Mouse (Mus musculus): ENCODE results near the gene Acvr1b. TPM values are rescaled to one million over a fixed set of nuclear protein-coding genes. Genes with fewer than 3 reads are reported as not detected.
A peak's percentile ranks its signal among the peaks of the same experiment; 100 is the strongest.

Acvr1b gene
- polyA plus RNA-seq, 1 experiment, result 3.8 TPM

GRCm38 (mm10) chr15:101172016-101172415 is 1.9 kb upstream of the Acvr1b start:
- H3K27me3 ChIP-seq (ENCODE audit: control insufficient read depth, insufficient read depth, insufficient read length), result peaks cover 13% of the 10 kb centered on the region
- H3K79me2 ChIP-seq (ENCODE audit: control insufficient read depth, insufficient read depth), result no peaks in the 10 kb centered on the region
- no peaks in the 10 kb centered on the region for H3K79me3 ChIP-seq (ENCODE audit: low read depth)
- no peaks in the 10 kb centered on the region for H3K36me3 ChIP-seq (ENCODE audit: control insufficient read depth, insufficient read depth)
- TF ChIP-seq MYOD1 (IDR thresholded peaks at IDR 0.05; ENCODE audit: control insufficient read depth, insufficient read length, low read depth) (no peak), USF1 (IDR thresholded peaks at IDR 0.05; ENCODE audit: low read depth) (no peak), CTCF (IDR thresholded peaks at IDR 0.05; ENCODE audit: control insufficient read depth, insufficient read depth, insufficient read length) (no peak), FOSL1 (IDR thresholded peaks at IDR 0.05; ENCODE audit: insufficient read depth, low read length, poor library complexity, severe bottlenecking) (no peak), MYOG (IDR thresholded peaks at IDR 0.05; ENCODE audit: control insufficient read depth, extremely low read depth, insufficient read length) (no peak), CEBPB (IDR thresholded peaks at IDR 0.05; ENCODE audit: low read depth) (no peak), MAX (IDR thresholded peaks at IDR 0.05) (no peak)
- H3K4me3 ChIP-seq (ENCODE audit: insufficient read depth, poor library complexity, severe bottlenecking), result no peak overlapping the region
- H3ac ChIP-seq (ENCODE audit: control insufficient read depth, insufficient read length, low read depth), result no peak overlapping the region

GRCm38 (mm10) chr15:101174294-101175130 is 645 bp downstream of the Acvr1b start:
- Histone ChIP-seq H3K79me3 (ENCODE audit: low read depth) (no peaks in the 10 kb centered on the region), H3K4me3 (ENCODE audit: insufficient read depth, poor library complexity, severe bottlenecking) (peak overlapping the region; percentile 42), H3ac (ENCODE audit: control insufficient read depth, insufficient read length, low read depth) (peak overlapping the region; percentile 79), H3K36me3 (ENCODE audit: control insufficient read depth, insufficient read depth) (no peaks in the 10 kb centered on the region), H3K79me2 (ENCODE audit: control insufficient read depth, insufficient read depth) (no peaks in the 10 kb centered on the region), H3K27me3 (ENCODE audit: control insufficient read depth, insufficient read depth, insufficient read length) (no peaks in the 10 kb centered on the region)
- no peak for TF ChIP-seq MYOD1 (IDR thresholded peaks at IDR 0.05; ENCODE audit: control insufficient read depth, insufficient read length, low read depth)
- TF ChIP-seq CTCF (IDR thresholded peaks at IDR 0.05; ENCODE audit: control insufficient read depth, insufficient read depth, insufficient read length), result no peak
- no peak for TF ChIP-seq CEBPB (IDR thresholded peaks at IDR 0.05; ENCODE audit: low read depth)
- TF ChIP-seq MAX (IDR thresholded peaks at IDR 0.05), result no peak
- no peak for TF ChIP-seq MYOG (IDR thresholded peaks at IDR 0.05; ENCODE audit: control insufficient read depth, extremely low read depth, insufficient read length)
- TF ChIP-seq FOSL1 (IDR thresholded peaks at IDR 0.05; ENCODE audit: insufficient read depth, low read length, poor library complexity, severe bottlenecking), result no peak
- no peak for TF ChIP-seq USF1 (IDR thresholded peaks at IDR 0.05; ENCODE audit: low read depth)

DNA sequence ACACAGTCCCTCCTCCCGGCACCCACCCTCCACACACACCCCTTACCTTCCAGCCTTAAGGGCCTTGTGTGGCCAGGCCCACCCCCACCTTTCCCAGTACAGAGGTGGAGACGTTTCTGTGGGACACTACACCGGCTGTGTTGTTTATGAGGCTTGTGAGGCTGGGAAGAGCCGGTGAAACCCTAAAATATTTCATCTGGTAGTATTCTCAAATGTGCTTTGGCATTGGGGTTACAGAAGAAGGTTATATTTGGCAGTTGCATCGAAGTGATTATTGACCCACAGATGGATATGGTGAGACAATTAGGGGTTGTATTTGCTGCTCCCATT is 1.2 kb downstream of the Acvr1b start:
- Histone ChIP-seq H3K79me3 (ENCODE audit: low read depth) (no peaks in the 10 kb centered on the region), H3K79me2 (ENCODE audit: control insufficient read depth, insufficient read depth) (no peaks in the 10 kb centered on the region), H3ac (ENCODE audit: control insufficient read depth, insufficient read length, low read depth) (no peak overlapping the region), H3K4me3 (ENCODE audit: insufficient read depth, poor library complexity, severe bottlenecking) (no peak overlapping the region), H3K36me3 (ENCODE audit: control insufficient read depth, insufficient read depth) (no peaks in the 10 kb centered on the region), H3K27me3 (ENCODE audit: control insufficient read depth, insufficient read depth, insufficient read length) (no peaks in the 10 kb centered on the region)
- TF ChIP-seq MYOD1 (IDR thresholded peaks at IDR 0.05; ENCODE audit: control insufficient read depth, insufficient read length, low read depth) (no peak), MYOG (IDR thresholded peaks at IDR 0.05; ENCODE audit: control insufficient read depth, extremely low read depth, insufficient read length) (no peak), FOSL1 (IDR thresholded peaks at IDR 0.05; ENCODE audit: insufficient read depth, low read length, poor library complexity, severe bottlenecking) (no peak), CEBPB (IDR thresholded peaks at IDR 0.05; ENCODE audit: low read depth) (no peak), MAX (IDR thresholded peaks at IDR 0.05) (no peak)

DNA sequence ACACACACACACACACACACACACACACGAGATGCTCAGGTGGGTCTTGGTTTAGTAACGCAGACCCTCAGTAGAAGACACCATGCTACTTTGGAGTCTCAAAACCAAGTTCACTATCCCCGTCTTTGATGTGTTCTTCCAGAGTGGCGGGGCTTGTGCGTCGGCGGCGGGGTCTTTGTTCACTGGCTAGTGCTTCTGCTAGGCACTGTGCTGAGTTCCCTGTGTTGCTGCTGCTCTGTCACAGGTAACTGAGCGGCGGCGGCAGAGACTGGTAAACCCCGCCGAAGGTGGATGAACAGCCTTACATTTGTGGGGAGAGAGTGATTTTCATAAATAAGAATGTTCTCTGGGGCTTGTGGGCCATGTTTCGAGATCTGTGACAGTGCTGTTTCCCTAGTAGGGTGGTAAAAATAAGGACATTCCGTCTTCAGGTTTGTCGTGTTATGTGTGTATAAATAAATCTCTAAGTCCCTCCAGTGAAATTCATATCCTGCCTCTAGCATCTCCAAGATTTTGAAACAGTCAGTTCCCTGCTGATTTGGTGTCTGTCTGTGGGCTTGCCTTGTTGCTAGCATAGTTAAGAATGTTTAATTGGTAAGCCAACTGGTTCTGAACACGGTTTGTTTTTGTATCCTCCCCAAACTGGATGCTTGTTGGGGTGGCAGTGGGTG is 1.9 kb downstream of the Acvr1b start:
- Histone ChIP-seq H3K27me3 (ENCODE audit: control insufficient read depth, insufficient read depth, insufficient read length) (no peaks in the 10 kb centered on the region), H3K79me2 (ENCODE audit: control insufficient read depth, insufficient read depth) (no peaks in the 10 kb centered on the region), H3K4me3 (ENCODE audit: insufficient read depth, poor library complexity, severe bottlenecking) (no peak overlapping the region), H3ac (ENCODE audit: control insufficient read depth, insufficient read length, low read depth) (no peak overlapping the region), H3K36me3 (ENCODE audit: control insufficient read depth, insufficient read depth) (no peaks in the 10 kb centered on the region), H3K79me3 (ENCODE audit: low read depth) (no peaks in the 10 kb centered on the region)
- TF ChIP-seq MYOG (IDR thresholded peaks at IDR 0.05; ENCODE audit: control insufficient read depth, extremely low read depth, insufficient read length), result no peak
- no peak for TF ChIP-seq MYOD1 (IDR thresholded peaks at IDR 0.05; ENCODE audit: control insufficient read depth, insufficient read length, low read depth)
- no peak for TF ChIP-seq FOSL1 (IDR thresholded peaks at IDR 0.05; ENCODE audit: insufficient read depth, low read length, poor library complexity, severe bottlenecking)
- no peak for TF ChIP-seq MAX (IDR thresholded peaks at IDR 0.05)
- no peak for TF ChIP-seq CTCF (IDR thresholded peaks at IDR 0.05; ENCODE audit: control insufficient read depth, insufficient read depth, insufficient read length)
- no peak for TF ChIP-seq CEBPB (IDR thresholded peaks at IDR 0.05; ENCODE audit: low read depth)
- TF ChIP-seq USF1 (IDR thresholded peaks at IDR 0.05; ENCODE audit: low read depth), result no peak

DNA sequence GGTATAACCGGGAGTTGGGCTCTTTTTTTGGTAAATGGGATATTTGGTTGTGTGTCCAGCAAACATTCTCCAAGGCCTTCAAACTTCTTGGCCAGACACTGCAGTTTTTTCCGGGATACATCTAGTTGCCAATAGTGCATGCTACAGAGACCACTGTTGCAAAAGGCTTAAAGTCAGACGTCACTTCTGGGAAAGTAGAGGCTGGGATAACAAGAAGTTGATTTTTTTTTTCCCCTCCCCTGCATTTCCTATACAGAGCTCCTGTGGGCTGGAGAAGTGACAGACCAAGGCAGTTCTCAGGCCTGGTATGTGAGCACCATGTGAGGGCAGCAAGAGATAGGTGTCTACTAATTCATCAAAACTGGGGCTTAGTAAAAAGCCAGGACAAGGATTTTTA is 2.4 kb downstream of the Acvr1b start:
- H3K4me3 ChIP-seq (ENCODE audit: insufficient read depth, poor library complexity, severe bottlenecking), result no peak overlapping the region
- H3K27me3 ChIP-seq (ENCODE audit: control insufficient read depth, insufficient read depth, insufficient read length), result no peaks in the 10 kb centered on the region
- no peak for TF ChIP-seq MYOG (IDR thresholded peaks at IDR 0.05; ENCODE audit: control insufficient read depth, extremely low read depth, insufficient read length)
- no peak for TF ChIP-seq USF1 (IDR thresholded peaks at IDR 0.05; ENCODE audit: low read depth)
- TF ChIP-seq MYOD1 (IDR thresholded peaks at IDR 0.05; ENCODE audit: control insufficient read depth, insufficient read length, low read depth), result no peak
- TF ChIP-seq FOSL1 (IDR thresholded peaks at IDR 0.05; ENCODE audit: insufficient read depth, low read length, poor library complexity, severe bottlenecking), result no peak
- no peak for TF ChIP-seq CTCF (IDR thresholded peaks at IDR 0.05; ENCODE audit: control insufficient read depth, insufficient read depth, insufficient read length)
- TF ChIP-seq MAX (IDR thresholded peaks at IDR 0.05), result no peak
- no peak for TF ChIP-seq CEBPB (IDR thresholded peaks at IDR 0.05; ENCODE audit: low read depth)
- no peak overlapping the region for H3ac ChIP-seq (ENCODE audit: control insufficient read depth, insufficient read length, low read depth)
- no peaks in the 10 kb centered on the region for H3K79me3 ChIP-seq (ENCODE audit: low read depth)
- no peaks in the 10 kb centered on the region for H3K79me2 ChIP-seq (ENCODE audit: control insufficient read depth, insufficient read depth)
- no peaks in the 10 kb centered on the region for H3K36me3 ChIP-seq (ENCODE audit: control insufficient read depth, insufficient read depth)

All from C2C12 (cell line).